Mouse (Mus musculus) midbrain, embryonic 15.5 days (tissue): ENCODE data around the gene Kif2c. TPM values are rescaled to one million over a fixed set of nuclear protein-coding genes. Genes with fewer than 3 reads are reported as not detected.
A peak's percentile ranks its signal among the peaks of the same experiment; 100 is the strongest.

Experiments
- ATAC-seq: fragments of 200-750 bp; cut with Nextera tagmentation; replicated peaks from 2 replicates; pipeline ENCODE4 v1.8.0; 2017; ENCODE audit warnings: moderate TSS enrichment
- H3K27ac ChIP-seq: fragments of 300-500 bp; sonication (generic); 2 replicates; pipeline ENCODE4 v1.5.1; 2015; ENCODE audit warnings: mild to moderate bottlenecking, inconsistent platforms
- H3K27me3 ChIP-seq: fragments of 300-500 bp; sonication (generic); replicated peaks from 2 replicates; pipeline ENCODE4 v1.6.1; 2015; ENCODE audit warnings: inconsistent platforms
- H3K36me3 ChIP-seq: fragments of 300-500 bp; sonication (generic); replicated peaks from 2 replicates; pipeline ENCODE4 v1.6.1; 2015; ENCODE audit warnings: inconsistent platforms
- H3K4me1 ChIP-seq: fragments of 300-500 bp; sonication (generic); 2 replicates; pipeline ENCODE4 v1.6.1; 2015; ENCODE audit warnings: inconsistent platforms
- H3K4me2 ChIP-seq: fragments of 300-500 bp; sonication (generic); 2 replicates; pipeline ENCODE4 v1.6.1; 2015; ENCODE audit warnings: inconsistent platforms, mild to moderate bottlenecking, moderate library complexity
- H3K4me3 ChIP-seq: fragments of 300-500 bp; sonication (generic); 2 replicates; pipeline ENCODE4 v1.5.1; 2015; ENCODE audit warnings: mild to moderate bottlenecking, inconsistent platforms
- H3K9ac ChIP-seq: fragments of 300-500 bp; sonication (generic); 2 replicates; pipeline ENCODE4 v1.6.1; 2015; ENCODE audit warnings: mild to moderate bottlenecking, inconsistent platforms
- H3K9me3 ChIP-seq: fragments of 300-500 bp; sonication (generic); 2 replicates; pipeline ENCODE4 v1.6.1; 2016; ENCODE audit warnings: inconsistent platforms
- WGBS: fragments of 180-500 bp; shearing (Covaris S2); methylation state at CpG from one replicate; pipeline ENCODE4 v1.1.7; 2015; ENCODE audit warnings: mixed read lengths; 5-methylcytosine and 5-hydroxymethylcytosine counted together
- polyA plus RNA-seq: library from polyadenylated mRNA; unstranded; fragments of >200 nt; fragmentation: Nextera tagmentation; extraction: Ambion mirVana; gene quantifications from 2 replicates; pipeline ENCODE4 v1.2.1, GENCODE M21; 2015

The Kif2c gene
- polyA plus RNA-seq, 1 experiment from 2014 or later = 8.1 TPM

- H3K36me3 ChIP-seq = no peaks in the 10 kb centered on the region
- no peaks in the 10 kb centered on the region for H3K27me3 ChIP-seq
- H3K4me1 ChIP-seq = no peaks in the 10 kb centered on the region
- 70% methylated on average over 4 of the region's 4 CpGs for whole genome bisulfite sequencing
- H3K9me3 ChIP-seq = no peaks in the 10 kb centered on the region
- no peak overlapping the region for H3K9ac ChIP-seq
- no peak overlapping the region for H3K4me2 ChIP-seq
- no peak; the same call in 1 of the 2 replicates for ATAC-seq
- H3K27ac ChIP-seq = no peak overlapping the region
- H3K4me3 ChIP-seq = no peak overlapping the region
These were observed 21.3 kb downstream of the Kif2c start for GRCm38 (mm10) chr4:117161183-117161582.

DNA sequence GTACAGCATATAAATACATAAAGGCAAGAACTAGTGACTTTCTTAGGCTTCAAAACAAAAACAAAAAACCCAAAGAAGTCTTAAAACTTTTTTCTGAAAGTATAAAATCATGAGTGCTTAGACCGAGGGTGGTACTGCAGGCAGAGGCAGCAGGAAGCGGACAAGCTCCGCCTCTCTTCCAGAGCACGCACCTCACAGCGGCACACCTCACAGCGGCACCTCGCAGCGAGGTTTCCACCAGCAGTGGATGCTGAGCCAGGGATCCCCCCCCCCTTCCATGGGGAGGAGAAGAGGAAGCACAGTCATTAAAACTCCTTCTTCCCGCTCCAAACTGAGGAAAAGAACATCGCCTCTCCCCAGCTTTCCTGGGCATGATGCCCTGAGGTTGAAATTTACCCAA, 22.8 kb downstream of the Kif2c start:
- no peak overlapping the region for H3K4me2 ChIP-seq
- WGBS = 84% methylated on average over 10 of the region's 10 CpGs
- no peak for ATAC-seq

DNA sequence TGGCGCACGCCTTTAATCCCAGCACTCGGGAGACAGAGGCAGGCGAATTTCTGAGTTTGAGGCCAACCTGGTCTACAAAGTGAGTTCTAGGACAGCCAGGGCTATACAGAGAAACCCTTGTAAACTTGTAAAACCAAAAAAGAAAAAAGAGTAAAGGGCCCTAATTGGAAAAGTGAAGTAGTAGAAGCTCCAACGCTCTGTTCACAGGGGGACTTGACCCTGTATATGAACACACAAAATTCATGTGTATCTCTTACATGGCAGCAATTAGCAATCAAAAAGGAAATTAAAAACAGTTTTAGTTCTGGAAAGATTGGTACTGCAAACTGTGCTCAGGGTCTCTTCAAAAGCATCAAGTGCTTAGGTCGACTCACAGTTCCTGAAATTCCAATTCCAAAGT, 26.1 kb downstream of the Kif2c start:
- Histone ChIP-seq H3K27ac (peak overlapping the region; percentile 89), H3K36me3 (peaks cover 21% of the 10 kb centered on the region), H3K4me2 (peak overlapping the region; percentile 87), H3K9ac (no peak overlapping the region), H3K4me1 (peaks cover 20% of the 10 kb centered on the region), H3K9me3 (no peaks in the 10 kb centered on the region), H3K4me3 (peak overlapping the region; percentile 97), H3K27me3 (no peaks in the 10 kb centered on the region)
- ATAC-seq = no peak
- 28% methylated on average over 6 of the region's 6 CpGs for WGBS

More for the DNA sequence above, 22.8 kb downstream of the Kif2c start:
- H3K4me1 ChIP-seq = peaks cover 6% of the 10 kb centered on the region
- H3K4me3 ChIP-seq = no peak overlapping the region
- no peak overlapping the region for H3K27ac ChIP-seq
- no peak overlapping the region for H3K9ac ChIP-seq
- no peaks in the 10 kb centered on the region for H3K9me3 ChIP-seq
- no peaks in the 10 kb centered on the region for H3K36me3 ChIP-seq
- H3K27me3 ChIP-seq = no peaks in the 10 kb centered on the region

GRCm38 (mm10) chr4:117155792-117156355, 26.6 kb downstream of the Kif2c start, which contains the start of gene Rps8:
Rps8 (minus strand) TSS chr4:117156243.
- Histone ChIP-seq H3K36me3 (peaks cover 22% of the 10 kb centered on the region), H3K4me3 (peak within 1 kb of the TSS; percentile 97), H3K27me3 (no peaks in the 10 kb centered on the region), H3K27ac (peak within 1 kb of the TSS; percentile 89), H3K9ac (peak within 1 kb of the TSS; percentile 99), H3K4me1 (peaks cover 20% of the 10 kb centered on the region), H3K4me2 (peak within 1 kb of the TSS; percentile 87), H3K9me3 (no peaks in the 10 kb centered on the region)
- WGBS = 0% methylated on average over 50 of the region's 52 CpGs
- ATAC-seq = peak; percentile 94

DNA sequence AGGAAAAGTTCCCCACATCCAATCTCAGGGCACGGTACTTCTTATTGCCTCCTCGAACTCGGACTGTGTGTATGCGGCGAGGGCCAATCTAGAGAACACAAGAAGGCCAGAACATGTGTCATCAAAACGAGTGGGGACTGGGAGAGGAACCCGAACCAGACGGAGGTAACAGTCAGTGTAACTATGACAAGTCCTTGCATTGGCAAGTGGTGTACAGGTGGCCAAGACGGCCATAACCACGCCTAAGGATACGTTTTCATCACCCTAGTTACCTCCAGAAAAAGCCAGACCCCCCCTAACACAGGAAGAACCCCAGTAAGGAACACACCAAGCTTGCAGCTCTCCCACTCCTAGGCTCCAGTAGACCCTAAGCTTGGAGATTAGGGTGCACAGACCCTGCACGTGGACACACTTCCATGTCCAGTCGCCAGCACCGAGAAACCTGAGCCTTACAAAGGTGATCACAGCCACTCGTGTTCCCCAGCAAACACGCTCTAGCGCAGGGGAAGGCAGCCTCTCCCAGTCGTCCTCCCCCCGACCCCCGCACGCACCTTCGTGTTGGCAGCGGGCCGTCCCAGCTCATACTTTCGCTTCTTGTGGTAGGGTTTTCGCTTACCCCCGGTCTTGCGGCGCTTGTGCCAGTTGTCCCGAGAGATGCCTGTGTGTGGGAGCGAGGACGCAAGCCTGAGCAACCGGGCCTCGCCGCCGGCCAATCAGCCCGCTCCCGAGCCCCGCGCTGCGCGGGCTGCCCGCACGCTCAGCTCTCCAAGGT, 27.2 kb downstream of the Kif2c start:
- Histone ChIP-seq H3K27ac (peak overlapping the region; percentile 89), H3K9ac (peak overlapping the region; percentile 99), H3K9me3 (no peaks in the 10 kb centered on the region), H3K36me3 (peaks cover 29% of the 10 kb centered on the region), H3K4me3 (peak overlapping the region; percentile 97), H3K4me2 (peak overlapping the region; percentile 87), H3K27me3 (no peaks in the 10 kb centered on the region), H3K4me1 (peaks cover 20% of the 10 kb centered on the region)
- ATAC-seq = peak; percentile 51
- WGBS = 2% methylated on average over 44 of the region's 44 CpGs

DNA sequence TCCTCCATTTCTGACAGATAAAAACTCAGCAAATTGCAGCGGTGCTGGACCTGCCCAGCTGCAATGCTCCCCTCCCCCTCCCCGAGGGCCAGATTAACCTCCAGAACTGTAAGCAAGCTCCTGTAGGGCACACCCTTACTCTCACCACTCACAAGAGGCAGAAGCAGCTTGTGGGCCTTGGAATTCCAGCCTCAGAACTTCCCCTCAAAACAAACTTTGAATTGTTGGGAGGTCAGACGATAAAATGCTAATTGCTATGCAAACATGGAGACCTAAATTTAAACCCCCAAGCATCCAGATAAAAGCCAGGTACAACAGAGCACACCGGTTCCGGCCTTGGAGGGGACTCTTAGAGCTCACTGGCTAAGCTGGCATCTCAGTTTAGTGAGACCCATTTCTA, 29.7 kb downstream of the Kif2c start:
- Histone ChIP-seq H3K27me3 (no peaks in the 10 kb centered on the region), H3K27ac (no peak overlapping the region), H3K9me3 (no peaks in the 10 kb centered on the region), H3K4me1 (peaks cover 20% of the 10 kb centered on the region), H3K4me3 (no peak overlapping the region), H3K36me3 (peaks cover 38% of the 10 kb centered on the region), H3K4me2 (no peak overlapping the region), H3K9ac (no peak overlapping the region)
- ATAC-seq = no peak
- WGBS = 89% methylated on average over 5 of the region's 5 CpGs

DNA sequence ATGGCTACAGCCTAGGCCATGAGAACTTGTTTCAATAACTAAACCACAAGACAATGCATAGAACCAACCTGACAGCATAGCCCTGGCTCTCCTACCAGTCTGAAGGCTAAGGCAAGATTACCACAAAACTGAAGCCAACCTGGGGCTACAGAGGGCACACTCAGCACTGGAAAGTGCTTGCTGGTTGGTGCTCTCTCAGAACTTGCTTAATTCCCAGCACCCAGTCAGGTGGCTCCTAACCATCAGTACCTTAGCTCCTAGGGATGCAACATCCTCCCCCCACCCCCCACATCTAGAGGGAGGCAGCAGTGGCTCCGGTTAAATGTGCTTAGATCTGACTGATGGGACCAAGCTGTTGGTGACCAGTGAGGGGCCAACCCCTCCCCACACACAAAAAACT, 31.0 kb downstream of the Kif2c start:
- Histone ChIP-seq H3K4me2 (no peak overlapping the region), H3K27ac (no peak overlapping the region), H3K27me3 (no peaks in the 10 kb centered on the region), H3K9ac (no peak overlapping the region), H3K36me3 (peaks cover 38% of the 10 kb centered on the region), H3K9me3 (no peaks in the 10 kb centered on the region), H3K4me3 (no peak overlapping the region), H3K4me1 (peaks cover 20% of the 10 kb centered on the region)
- ATAC-seq = no peak
- 92% methylated on average over 1 of the region's 1 CpGs for WGBS

GRCm38 (mm10) chr4:117150212-117150733, 32.2 kb downstream of the Kif2c start:
- Histone ChIP-seq H3K27me3 (no peaks in the 10 kb centered on the region), H3K4me1 (peaks cover 20% of the 10 kb centered on the region), H3K27ac (no peak overlapping the region), H3K9me3 (no peaks in the 10 kb centered on the region), H3K4me3 (no peak overlapping the region), H3K36me3 (peaks cover 38% of the 10 kb centered on the region), H3K9ac (no peak overlapping the region), H3K4me2 (no peak overlapping the region)
- 94% methylated on average over 6 of the region's 6 CpGs for WGBS
- ATAC-seq = no peak

DNA sequence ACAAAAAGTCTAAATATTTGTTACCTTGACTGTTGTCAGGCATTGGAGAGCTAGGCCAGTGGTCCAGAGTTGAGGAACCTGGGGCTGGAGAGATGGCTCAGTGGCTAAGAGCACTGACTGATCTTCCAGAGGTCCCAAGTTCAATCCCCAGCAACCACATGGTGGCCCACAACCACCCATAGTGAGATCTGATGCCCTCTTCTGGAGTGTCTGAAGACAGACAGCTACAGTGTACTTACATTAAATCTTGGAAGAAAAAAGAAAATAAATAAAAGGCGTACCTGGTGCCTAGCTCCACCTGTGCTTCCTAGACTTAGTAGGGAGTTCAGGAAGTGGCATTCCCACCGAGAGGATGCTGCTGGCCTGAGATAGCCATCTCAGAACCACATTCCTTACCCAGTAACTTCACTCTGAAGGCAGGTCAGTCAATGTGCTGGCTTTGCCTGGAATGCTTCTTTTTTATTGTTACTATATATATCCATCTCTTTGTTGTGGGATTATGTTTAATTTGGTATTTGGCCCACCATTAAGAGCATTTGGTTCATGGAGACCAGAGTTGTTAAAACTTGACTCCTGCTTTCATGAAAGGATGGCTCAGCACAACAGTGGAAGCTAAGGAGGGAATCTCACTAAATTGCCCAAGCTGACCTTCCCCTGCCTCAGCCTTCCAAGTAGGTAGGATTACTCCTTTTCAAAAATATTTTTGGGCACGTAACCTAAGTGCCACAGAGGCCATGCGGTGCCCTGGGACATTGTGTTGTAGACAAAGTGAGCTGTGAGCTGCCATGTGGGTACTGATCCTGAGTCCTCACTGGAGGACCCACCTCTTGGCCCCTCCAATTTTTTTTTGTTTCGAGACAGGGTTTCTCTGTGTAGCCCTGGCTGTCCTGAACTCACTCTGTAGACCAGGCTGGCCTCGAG, 32.9 kb downstream of the Kif2c start:
- no peak for ATAC-seq
- Histone ChIP-seq H3K9me3 (no peaks in the 10 kb centered on the region), H3K4me2 (no peak overlapping the region), H3K9ac (no peak overlapping the region), H3K27ac (no peak overlapping the region), H3K27me3 (no peaks in the 10 kb centered on the region), H3K36me3 (peaks cover 38% of the 10 kb centered on the region), H3K4me3 (no peak overlapping the region), H3K4me1 (peaks cover 13% of the 10 kb centered on the region)
- whole genome bisulfite sequencing = 74% methylated on average over 6 of the region's 6 CpGs

- Histone ChIP-seq H3K4me3 (no peak overlapping the region), H3K27ac (no peak overlapping the region), H3K4me2 (no peak overlapping the region), H3K9me3 (no peaks in the 10 kb centered on the region), H3K27me3 (no peaks in the 10 kb centered on the region; the same call in 1 of the 2 replicates), H3K9ac (no peak overlapping the region), H3K36me3 (peaks cover 34% of the 10 kb centered on the region), H3K4me1 (peaks cover 5% of the 10 kb centered on the region)
- ATAC-seq = no peak
- WGBS = 67% methylated on average over 24 of the region's 24 CpGs
These were observed 33.6 kb downstream of the Kif2c start for GRCm38 (mm10) chr4:117148815-117149214.

- no peak overlapping the region for H3K9ac ChIP-seq
- ATAC-seq = no peak; the same call in 1 of the 2 replicates
These were observed 34.3 kb downstream of the Kif2c start for GRCm38 (mm10) chr4:117148047-117148713.

More at GRCm38 (mm10) chr4:117148047-117148713, 34.3 kb downstream of the Kif2c start:
- Histone ChIP-seq H3K27me3 (no peaks in the 10 kb centered on the region; the same call in 1 of the 2 replicates), H3K4me1 (peaks cover under 1% of the 10 kb centered on the region), H3K4me3 (no peak overlapping the region), H3K36me3 (peaks cover 28% of the 10 kb centered on the region), H3K4me2 (no peak overlapping the region), H3K9me3 (no peaks in the 10 kb centered on the region), H3K27ac (no peak overlapping the region)
- 84% methylated on average over 18 of the region's 18 CpGs for WGBS
